Mouse (Mus musculus): ENCODE data around the gene Ugp2. TPM values are rescaled to one million over a fixed set of nuclear protein-coding genes. Genes with fewer than 3 reads are reported as not detected.
A peak's percentile ranks its signal among the peaks of the same experiment; 100 is the strongest.

The Ugp2 gene
- polyA plus RNA-seq, 1 experiment from 2014 or later = 70.6 TPM

DNA sequence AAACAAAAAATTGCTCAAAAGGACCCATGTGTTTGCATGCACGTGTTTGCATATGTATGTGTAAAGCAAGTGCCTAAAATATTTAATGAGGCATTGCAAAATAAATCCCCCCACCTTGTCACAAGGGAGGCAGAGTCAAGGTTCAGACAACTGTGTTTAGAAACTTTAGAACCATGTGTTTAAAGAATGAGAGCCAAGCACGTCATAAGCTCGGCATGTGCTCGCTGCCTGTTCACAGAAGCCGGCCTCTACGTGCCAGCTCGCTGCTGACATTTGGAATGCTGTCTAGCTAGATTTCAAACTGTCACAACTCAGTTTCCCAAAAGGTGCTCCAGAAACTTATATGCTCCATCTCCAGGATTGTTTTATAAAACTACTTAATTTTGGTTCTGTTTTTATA, 27.5 kb upstream of the Ugp2 start:
- Histone ChIP-seq H3K9ac (ENCODE audit: low read length) (no peak overlapping the region), H3K4me1 (replicated peaks; ENCODE audit: control insufficient read depth, insufficient read depth, low read length) (0 out of 2 replicates have a peak, but pooled peaks cover 3% of the 10 kb centered on the region), H3K9me3 (ENCODE audit: control insufficient read depth, low read length) (no peaks in the 10 kb centered on the region), H3K27ac (ENCODE audit: low read depth) (no peak overlapping the region), H3K27me3 (replicated peaks; ENCODE audit: control insufficient read depth, insufficient read depth, low read length) (no peaks in the 10 kb centered on the region), H3K4me3 (ENCODE audit: low read depth, low read length) (no peak overlapping the region), H3K4me2 (ENCODE audit: low read length) (no peak overlapping the region), H3K36me3 (ENCODE audit: control insufficient read depth, insufficient read depth, low read length) (no peaks in the 10 kb centered on the region)
- 31% methylated on average over 7 of the region's 7 CpGs for WGBS
- DNase-seq (ENCODE audit: low spot score) (no peak), ATAC-seq (replicated peaks; ENCODE audit: low FRiP score, low TSS enrichment, low read depth) (no peak)

DNA sequence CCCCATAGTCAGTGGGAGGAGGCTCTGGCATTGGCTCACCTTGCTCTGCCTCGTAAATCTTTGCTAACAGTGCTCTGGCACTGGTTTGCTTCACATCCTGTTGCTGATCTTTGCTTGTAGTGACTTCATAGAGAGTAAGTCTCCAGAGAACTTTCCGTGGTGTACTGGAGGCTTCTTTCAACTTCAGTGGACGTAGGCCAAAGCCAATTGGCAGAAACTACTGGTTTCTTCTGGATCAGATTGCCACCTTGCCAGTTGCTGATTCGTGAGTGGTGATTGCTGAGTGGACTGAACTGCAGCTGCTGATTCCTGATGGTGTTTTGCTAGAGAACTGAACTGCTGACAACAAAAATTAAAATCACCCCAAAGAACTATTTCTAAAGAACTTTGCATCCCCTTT, 15.8 kb upstream of the Ugp2 start:
- no peaks in the 10 kb centered on the region for H3K27me3 ChIP-seq (replicated peaks; ENCODE audit: control insufficient read depth, insufficient read depth, low read length)
- DNase-seq (ENCODE audit: low spot score) (no peak), ATAC-seq (replicated peaks; ENCODE audit: low FRiP score, low TSS enrichment, low read depth) (no peak)
- no peaks in the 10 kb centered on the region for H3K9me3 ChIP-seq (ENCODE audit: control insufficient read depth, low read length)
- H3K4me2 ChIP-seq (ENCODE audit: low read length) = no peak overlapping the region
- H3K27ac ChIP-seq (ENCODE audit: low read depth) = no peak overlapping the region
- H3K36me3 ChIP-seq (ENCODE audit: control insufficient read depth, insufficient read depth, low read length) = no peaks in the 10 kb centered on the region
- no peak overlapping the region for H3K4me3 ChIP-seq (ENCODE audit: low read depth, low read length)
- H3K4me1 ChIP-seq (replicated peaks; ENCODE audit: control insufficient read depth, insufficient read depth, low read length) = no peaks in the 10 kb centered on the region
- no peak overlapping the region for H3K9ac ChIP-seq (ENCODE audit: low read length)
- 67% methylated on average over 4 of the region's 4 CpGs for WGBS

DNA sequence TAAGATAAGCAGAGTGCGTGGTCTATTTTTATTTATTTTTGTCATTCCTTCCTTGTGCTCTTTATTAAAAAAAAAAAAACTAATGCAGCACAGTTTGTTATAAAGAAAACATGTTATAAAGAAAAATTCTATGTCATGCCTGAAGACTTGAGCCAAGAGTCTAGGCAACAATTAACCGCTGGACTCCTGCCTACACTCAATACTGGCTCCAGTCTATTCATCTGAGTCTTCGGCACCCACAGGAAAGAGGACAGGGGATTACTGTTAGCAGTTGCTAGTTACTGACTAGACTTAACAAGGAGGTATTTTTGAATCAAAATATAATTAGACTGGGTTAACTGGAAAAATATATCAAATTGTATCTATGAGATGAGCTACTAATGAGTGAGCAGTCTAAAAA, 3.1 kb upstream of the Ugp2 start:
- Histone ChIP-seq H3K4me1 (replicated peaks; ENCODE audit: control insufficient read depth, insufficient read depth, low read length) (peaks cover 5% of the 10 kb centered on the region; the same call in 1 of the 2 replicates), H3K4me3 (ENCODE audit: low read depth, low read length) (no peak overlapping the region)
- 90% methylated on average over 3 of the region's 3 CpGs for WGBS

DNA sequence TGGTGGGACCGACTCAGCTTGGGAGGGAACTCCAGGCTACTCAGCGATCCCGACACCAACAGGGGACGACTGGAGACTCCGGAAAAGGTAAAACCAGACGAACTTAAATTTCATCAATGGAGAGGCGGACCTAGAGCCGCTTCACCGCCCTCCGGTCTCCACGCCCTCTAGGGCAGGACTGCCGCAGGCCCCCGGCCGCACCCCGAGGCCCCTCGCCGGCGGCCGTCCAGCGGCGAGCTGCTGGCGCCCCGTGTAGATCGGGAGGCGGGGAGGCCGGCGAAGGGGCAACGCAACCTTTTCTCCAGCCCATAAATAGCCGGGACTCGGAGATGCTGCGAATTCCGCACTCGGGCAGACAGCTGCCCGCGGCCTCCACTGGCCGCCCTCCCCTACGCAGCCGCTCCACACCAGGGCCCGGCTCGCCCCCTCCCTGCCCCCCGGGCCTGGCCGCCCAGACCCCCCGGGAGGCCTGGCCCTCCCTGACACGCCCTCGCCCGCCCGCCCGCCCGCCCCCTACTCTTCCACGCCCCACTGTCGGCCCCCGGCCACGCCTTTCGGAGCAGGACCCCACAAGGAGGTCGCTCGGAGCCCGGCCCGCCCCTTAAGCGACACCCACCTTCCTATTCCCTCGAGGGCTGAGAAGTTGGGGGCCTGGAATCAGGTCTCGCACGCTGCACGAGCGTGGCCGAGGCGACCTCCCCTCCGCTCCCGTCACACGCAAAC, 441 bp downstream of the Ugp2 start:
- Histone ChIP-seq H3K36me3 (ENCODE audit: control insufficient read depth, insufficient read depth, low read length) (no peaks in the 10 kb centered on the region), H3K27me3 (replicated peaks; ENCODE audit: control insufficient read depth, insufficient read depth, low read length) (no peaks in the 10 kb centered on the region), H3K9me3 (ENCODE audit: control insufficient read depth, low read length) (no peaks in the 10 kb centered on the region), H3K27ac (ENCODE audit: low read depth) (peak overlapping the region; percentile 95), H3K9ac (ENCODE audit: low read length) (peak overlapping the region; percentile 58), H3K4me3 (ENCODE audit: low read depth, low read length) (peak overlapping the region; percentile 67), H3K4me1 (replicated peaks; ENCODE audit: control insufficient read depth, insufficient read depth, low read length) (peaks cover 21% of the 10 kb centered on the region), H3K4me2 (ENCODE audit: low read length) (peak overlapping the region; percentile 53)
- under 1% methylated on average over 59 of the region's 69 CpGs for WGBS
- ATAC-seq (replicated peaks; ENCODE audit: low FRiP score, low TSS enrichment, low read depth) (peak; percentile 96), DNase-seq (ENCODE audit: low spot score) (peak; percentile 95)

More for the DNA sequence above, 3.1 kb upstream of the Ugp2 start:
- H3K9me3 ChIP-seq (ENCODE audit: control insufficient read depth, low read length) = no peaks in the 10 kb centered on the region
- no peak overlapping the region for H3K4me2 ChIP-seq (ENCODE audit: low read length)
- DNase-seq (ENCODE audit: low spot score) = no peak
- no peak for ATAC-seq (replicated peaks; ENCODE audit: low FRiP score, low TSS enrichment, low read depth)
- H3K27ac ChIP-seq (ENCODE audit: low read depth) = no peak overlapping the region
- no peaks in the 10 kb centered on the region for H3K36me3 ChIP-seq (ENCODE audit: control insufficient read depth, insufficient read depth, low read length)
- no peaks in the 10 kb centered on the region for H3K27me3 ChIP-seq (replicated peaks; ENCODE audit: control insufficient read depth, insufficient read depth, low read length)
- H3K9ac ChIP-seq (ENCODE audit: low read length) = no peak overlapping the region

DNA sequence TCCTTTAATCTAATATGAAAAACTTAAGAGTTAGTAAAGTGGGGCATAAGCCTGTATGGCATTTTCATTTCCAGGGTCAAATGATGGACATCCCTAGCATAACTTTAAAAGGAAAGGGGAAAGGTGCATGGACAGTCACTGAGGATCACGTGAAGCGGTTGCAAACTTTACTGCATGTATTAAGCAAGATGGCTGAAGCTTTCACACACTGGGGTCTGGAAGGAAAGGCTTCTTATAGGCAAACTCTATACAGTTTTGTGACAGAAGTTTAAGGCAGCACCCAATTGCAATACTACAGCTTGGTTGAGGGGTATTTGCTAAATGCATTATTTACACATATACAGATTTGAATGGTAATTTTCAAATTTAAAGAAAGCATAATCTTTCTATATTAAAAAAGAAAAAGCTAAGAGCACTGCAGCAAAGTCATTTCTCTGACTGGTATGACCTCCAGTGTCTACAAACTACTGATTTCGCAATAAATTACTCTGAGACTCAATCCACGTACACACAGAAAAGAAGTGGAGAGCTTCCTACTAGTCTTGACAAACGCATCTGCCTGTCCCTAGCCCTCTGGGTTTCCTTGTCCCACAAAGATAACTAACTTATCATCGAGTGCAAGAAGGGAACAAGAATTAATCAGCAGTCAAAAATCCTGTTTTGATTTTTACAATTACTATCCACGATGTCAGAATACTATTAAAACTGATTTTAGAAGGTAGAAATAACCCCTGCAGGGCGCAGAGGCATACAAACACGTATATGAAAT, 1.6 kb downstream of the Ugp2 start:
- Histone ChIP-seq H3K27me3 (replicated peaks; ENCODE audit: control insufficient read depth, insufficient read depth, low read length) (no peaks in the 10 kb centered on the region), H3K27ac (ENCODE audit: low read depth) (peak overlapping the region; percentile 95; the same call in 1 of the 2 replicates), H3K4me3 (ENCODE audit: low read depth, low read length) (peak overlapping the region; percentile 67), H3K36me3 (ENCODE audit: control insufficient read depth, insufficient read depth, low read length) (no peaks in the 10 kb centered on the region), H3K4me1 (replicated peaks; ENCODE audit: control insufficient read depth, insufficient read depth, low read length) (peaks cover 21% of the 10 kb centered on the region), H3K9me3 (ENCODE audit: control insufficient read depth, low read length) (no peaks in the 10 kb centered on the region), H3K4me2 (ENCODE audit: low read length) (peak overlapping the region; percentile 53), H3K9ac (ENCODE audit: low read length) (peak overlapping the region; percentile 58)
- ATAC-seq (replicated peaks; ENCODE audit: low FRiP score, low TSS enrichment, low read depth) = no peak
- WGBS = 14% methylated on average over 9 of the region's 9 CpGs
- no peak for DNase-seq (ENCODE audit: low spot score)

DNA sequence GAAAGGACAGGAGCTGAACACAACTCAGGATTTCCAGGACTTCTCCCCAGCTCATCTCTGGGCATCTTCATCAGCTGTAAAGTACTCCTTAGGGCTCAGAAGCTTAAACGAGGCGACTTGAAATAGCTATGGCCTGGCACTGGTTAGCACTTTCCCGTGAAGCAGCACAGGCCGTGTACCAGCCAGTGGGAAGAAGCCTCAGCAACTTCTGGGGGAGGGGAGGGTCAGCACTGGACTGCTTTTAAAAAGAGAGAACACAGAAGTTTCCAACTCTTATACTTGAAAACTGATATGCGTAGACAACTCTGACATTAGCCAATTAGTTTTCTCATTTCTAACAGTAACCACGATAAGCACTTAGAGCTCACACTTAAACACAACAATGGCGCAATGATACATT, 2.5 kb downstream of the Ugp2 start:
- WGBS = 28% methylated on average over 7 of the region's 7 CpGs

DNA sequence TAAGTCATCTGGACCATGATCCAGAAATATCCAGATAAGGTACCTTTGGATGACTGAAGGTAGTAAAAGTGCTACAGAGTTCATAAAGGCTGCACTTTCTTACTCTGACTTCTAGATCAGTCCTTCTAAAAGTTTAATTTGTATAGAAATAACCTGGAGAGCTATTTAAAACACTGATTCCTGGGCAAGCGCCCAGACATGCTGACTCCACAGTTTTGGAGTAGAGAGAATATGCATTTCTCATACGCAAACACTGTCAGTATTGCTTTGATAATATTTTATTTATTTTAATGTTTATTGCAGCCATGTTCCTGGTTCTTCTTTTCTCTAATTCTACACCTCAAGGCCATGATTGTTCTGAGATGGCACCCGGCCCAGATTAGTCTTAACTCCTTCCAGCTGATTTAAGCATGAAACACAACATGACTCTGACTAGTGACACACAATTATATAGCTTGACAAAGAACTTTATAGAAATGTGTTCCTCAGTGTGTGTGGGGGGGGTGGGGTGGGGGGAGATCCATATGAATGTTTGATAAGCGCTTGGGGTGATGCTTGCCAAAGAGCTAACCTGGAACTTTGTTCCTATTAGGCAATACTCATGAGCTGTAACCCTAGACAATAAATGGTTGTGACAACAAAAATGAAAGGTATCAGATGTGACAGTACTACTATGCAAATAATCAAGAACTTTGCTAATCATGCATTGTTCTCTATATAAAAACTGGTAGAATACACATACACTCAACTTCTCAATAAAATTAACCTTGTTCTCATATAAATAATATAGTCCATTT, 7.7 kb downstream of the Ugp2 start:
- Histone ChIP-seq H3K9me3 (ENCODE audit: control insufficient read depth, low read length) (no peaks in the 10 kb centered on the region), H3K4me2 (ENCODE audit: low read length) (no peak overlapping the region), H3K4me3 (ENCODE audit: low read depth, low read length) (no peak overlapping the region), H3K36me3 (ENCODE audit: control insufficient read depth, insufficient read depth, low read length) (no peaks in the 10 kb centered on the region), H3K4me1 (replicated peaks; ENCODE audit: control insufficient read depth, insufficient read depth, low read length) (peaks cover 8% of the 10 kb centered on the region), H3K27ac (ENCODE audit: low read depth) (no peak overlapping the region), H3K9ac (ENCODE audit: low read length) (no peak overlapping the region), H3K27me3 (replicated peaks; ENCODE audit: control insufficient read depth, insufficient read depth, low read length) (no peaks in the 10 kb centered on the region)
- no peak for ATAC-seq (replicated peaks; ENCODE audit: low FRiP score, low TSS enrichment, low read depth)
- DNase-seq (ENCODE audit: low spot score) = no peak
- WGBS = 89% methylated on average over 4 of the region's 4 CpGs

More for the DNA sequence above, 2.5 kb downstream of the Ugp2 start:
- Histone ChIP-seq H3K4me1 (replicated peaks; ENCODE audit: control insufficient read depth, insufficient read depth, low read length) (peaks cover 21% of the 10 kb centered on the region), H3K27ac (ENCODE audit: low read depth) (no peak overlapping the region), H3K27me3 (replicated peaks; ENCODE audit: control insufficient read depth, insufficient read depth, low read length) (no peaks in the 10 kb centered on the region), H3K9ac (ENCODE audit: low read length) (0 out of 2 replicates have a peak overlapping the region, but pooled peaks have one; percentile 25), H3K4me3 (ENCODE audit: low read depth, low read length) (peak overlapping the region; percentile 67), H3K36me3 (ENCODE audit: control insufficient read depth, insufficient read depth, low read length) (no peaks in the 10 kb centered on the region), H3K4me2 (ENCODE audit: low read length) (peak overlapping the region; percentile 53), H3K9me3 (ENCODE audit: control insufficient read depth, low read length) (no peaks in the 10 kb centered on the region)
- ATAC-seq (replicated peaks; ENCODE audit: low FRiP score, low TSS enrichment, low read depth) = no peak
- no peak for DNase-seq (ENCODE audit: low spot score)

DNA sequence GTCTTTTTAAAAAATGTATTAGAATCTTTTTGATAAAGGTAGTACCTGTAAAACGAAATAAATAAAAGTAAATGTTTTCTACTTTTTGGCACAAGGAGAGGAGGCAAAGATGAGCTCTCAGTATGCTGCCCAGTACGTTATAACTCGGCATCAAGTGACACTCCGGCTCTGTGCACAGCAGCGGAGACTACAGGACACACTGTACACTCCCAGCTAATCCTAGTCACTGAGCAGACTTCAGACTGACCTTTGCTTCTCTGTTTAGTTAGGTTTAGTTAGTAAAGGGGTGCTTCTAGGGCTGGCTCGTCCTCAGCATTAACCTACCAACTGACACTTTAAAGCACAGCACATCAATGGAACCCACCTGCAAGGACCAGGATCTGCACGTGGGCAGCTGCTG, 19.7 kb downstream of the Ugp2 start:
- Histone ChIP-seq H3K4me1 (replicated peaks; ENCODE audit: control insufficient read depth, insufficient read depth, low read length) (no peaks in the 10 kb centered on the region), H3K4me3 (ENCODE audit: low read depth, low read length) (no peak overlapping the region), H3K4me2 (ENCODE audit: low read length) (no peak overlapping the region), H3K27ac (ENCODE audit: low read depth) (no peak overlapping the region), H3K36me3 (ENCODE audit: control insufficient read depth, insufficient read depth, low read length) (peaks cover 49% of the 10 kb centered on the region), H3K9me3 (ENCODE audit: control insufficient read depth, low read length) (no peaks in the 10 kb centered on the region), H3K9ac (ENCODE audit: low read length) (no peak overlapping the region), H3K27me3 (replicated peaks; ENCODE audit: control insufficient read depth, insufficient read depth, low read length) (no peaks in the 10 kb centered on the region)
- 89% methylated on average over 7 of the region's 7 CpGs for WGBS
- DNase-seq (ENCODE audit: low spot score) (no peak), ATAC-seq (replicated peaks; ENCODE audit: low FRiP score, low TSS enrichment, low read depth) (no peak)
